ENCODE assay signal across 8 mouse cellular contexts in the genomic region with DNA sequence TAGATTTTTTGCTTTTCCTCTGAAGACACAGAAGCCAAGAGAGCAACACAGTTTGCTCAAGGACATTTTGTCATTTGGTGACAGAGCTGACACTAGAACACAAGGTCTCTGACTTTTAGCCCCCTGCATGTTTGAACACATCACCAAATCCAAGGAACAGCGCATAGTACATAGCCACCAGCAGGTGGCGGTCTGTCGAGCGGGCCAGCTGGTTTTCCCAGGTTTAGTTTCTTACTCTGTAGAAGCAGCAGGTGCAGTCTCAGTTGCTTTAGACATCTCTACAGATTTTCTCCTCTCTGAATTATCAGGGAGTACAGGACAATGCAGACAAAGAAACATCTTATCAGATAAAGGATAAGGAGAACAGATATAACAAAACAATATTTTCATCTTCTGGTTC. TPM values are rescaled to one million over a fixed set of nuclear protein-coding genes. Genes with fewer than 3 reads are reported as not detected.
A peak's percentile ranks its signal among the peaks of the same experiment; 100 is the strongest.
DNase-seq lines count a peak whose midpoint lies in the region; TF ChIP-seq lines count a peak whose summit lies in the region.
"Had no signal": no experiment of that assay in that cellular context is flagged by ENCODE, and none has a peak within 500 bp of the region (broad histone marks: within the 10 kb centered on the region; RNA-seq: fewer than 3 reads in every experiment).

No protein-coding gene starts in this region.

- H3K4me1 ChIP-seq in ES-E14 (ENCODE audit: control insufficient read depth in 2 of 2, insufficient read depth in 2 of 2, low read length in 2 of 2, poor library complexity in 1 of 2): no peaks in the 10 kb centered on the region

- no peaks in the 10 kb centered on the region for H3K9me3 ChIP-seq in ES-E14 (ENCODE audit: control insufficient read depth, insufficient read depth, low read depth, low read length)
- H3K9me3 ChIP-seq: liver, embryonic 13.5 days had no signal

- DNase-seq in CD4-positive helper T cell, adult 2 months (ENCODE audit: low read depth, low spot score): peak; percentile 74
- peak; percentile 49 for DNase-seq in ES-E14 (ENCODE audit: low read depth, low spot score)
- DNase-seq in c-Kit-positive CD71-positive TER-119-positive erythroid progenitor cells, embryonic 14.5 days (ENCODE audit: low spot score): peak; percentile 30
- peak; percentile 43 for DNase-seq in gastrocnemius, postnatal 10 days
- DNase-seq in kidney, postnatal 4 days: peak; percentile 73 to 75
- peak; percentile 55 for DNase-seq in lung, postnatal 14 days
- DNase-seq in skeletal muscle tissue, adult 2 months (ENCODE audit: low read depth, low spot score): peak; percentile 25
- DNase-seq: liver, embryonic 13.5 days had no signal

- no peak overlapping the region for H3K4me3 ChIP-seq in ES-E14 (ENCODE audit: insufficient read depth in 1 of 2, low read depth in 1 of 2, low read length in 2 of 2, poor library complexity in 1 of 2, severe bottlenecking in 1 of 2)
- H3K4me3 ChIP-seq: liver, embryonic 13.5 days had no signal

- in situ Hi-C loops in ES-E14 (cut with MboI; ENCODE audit: low sequenced_read_pairs in 2 of 2, unreplicated experiment in 2 of 2): no loop called here

- H3K9ac ChIP-seq in ES-E14 (ENCODE audit: insufficient read depth, low read depth, low read length, poor library complexity, severe bottlenecking): no peak overlapping the region
- H3K9ac ChIP-seq: liver, embryonic 13.5 days had no signal

- H3K36me3 ChIP-seq in ES-E14 (ENCODE audit: control insufficient read depth, insufficient read depth, low read length, poor library complexity, severe bottlenecking): no peaks in the 10 kb centered on the region
- H3K36me3 ChIP-seq: liver, embryonic 13.5 days had no signal

- H3K27ac ChIP-seq in ES-E14 (ENCODE audit: insufficient read depth, low read depth, low read length, poor library complexity, severe bottlenecking): no peak overlapping the region
- H3K27ac ChIP-seq: liver, embryonic 13.5 days had no signal

TF ChIP-seq in ES-E14, 5 proteins besides CTCF, POLR2A, EP300 and RAD21:
- no peak for TF ChIP-seq MAFK (IDR thresholded peaks at IDR 0.05; ENCODE audit: insufficient read depth, low read depth, low read length)
- TF ChIP-seq ZC3H11A (IDR thresholded peaks at IDR 0.05; ENCODE audit: borderline replicate concordance, low read depth, low read length): peak; percentile 63; the same call in 1 of the 2 replicates
- TF ChIP-seq HCFC1 (IDR thresholded peaks at IDR 0.05; ENCODE audit: borderline replicate concordance, insufficient read depth, low read length): no peak
- TF ChIP-seq ZNF384 (IDR thresholded peaks at IDR 0.05; ENCODE audit: low read depth, low read length): no peak
TF ChIP-seq in ES-E14: peak in this region for 1.

RNA-seq across cellular contexts. Expression of gene Fam107b, which starts 23.7 kb away (rescaled TPM):
- 7.3 and 15.0 TPM in 2 replicates for total RNA-seq in ES-E14 (2012; rRNA removed)
- 10 to 100 TPM; 12.7 to 14.0 TPM for total RNA-seq in gastrocnemius, postnatal 10 days (2021)

RNA-seq across cellular contexts. Expression of gene Cdnf, which starts 33.8 kb away (rescaled TPM):
- 0.48 and 0.58 TPM in 2 replicates for total RNA-seq in ES-E14 (2012; rRNA removed)
- 10 to 100 TPM; 13.3 to 14.0 TPM for total RNA-seq in gastrocnemius, postnatal 10 days (2021)

RNA-seq across cellular contexts. Expression of gene Hspa14, which starts 34.0 kb away (rescaled TPM):
- total RNA-seq in ES-E14 (2012; rRNA removed): 114 and 149 TPM in 2 replicates
- total RNA-seq in gastrocnemius, postnatal 10 days (2021): 10 to 100 TPM; 20.2 to 23.9 TPM

RNA-seq across cellular contexts. Expression of gene Gm45902, which starts 34.0 kb away (rescaled TPM):
- total RNA-seq in ES-E14 (2012; rRNA removed): 8.2 and 10.2 TPM in 2 replicates
- total RNA-seq in gastrocnemius, postnatal 10 days (2021): 1 to 10 TPM; 1.2 to 1.9 TPM
